Mouse (Mus musculus): ENCODE results near the gene Myo7a. TPM values are rescaled to one million over a fixed set of nuclear protein-coding genes. Genes with fewer than 3 reads are reported as not detected.

Gene Myo7a
- polyA plus RNA-seq, 1 experiment from 2014 or later: 12.7 TPM

- no peak overlapping the region for H3K9ac ChIP-seq (replicated peaks; ENCODE audit: low read depth, low read length)
- H3K4me2 ChIP-seq (replicated peaks; ENCODE audit: low read depth, low read length): no peak overlapping the region
- H3K4me1 ChIP-seq (ENCODE audit: control insufficient read depth, insufficient read depth, low read length): peaks cover 4% of the 10 kb centered on the region; the same call in 1 of the 2 replicates
- no peaks in the 10 kb centered on the region for H3K9me3 ChIP-seq (ENCODE audit: control insufficient read depth, low read depth, low read length)
- no peak overlapping the region for H3K27ac ChIP-seq (ENCODE audit: low read length)
- no peak for ATAC-seq (ENCODE audit: insufficient number of reproducible peaks, insufficient read depth, low FRiP score, low read depth)
- no peak overlapping the region for H3K4me3 ChIP-seq (ENCODE audit: low read depth, low read length)
- H3K27me3 ChIP-seq (ENCODE audit: control insufficient read depth, insufficient read depth, low read length): no peaks in the 10 kb centered on the region
- 0 out of 2 replicates have a peak, but pooled peaks cover 5% of the 10 kb centered on the region for H3K36me3 ChIP-seq (ENCODE audit: control insufficient read depth, insufficient read depth, low read length)
- WGBS: 90% methylated on average over 11 of the region's 11 CpGs
Observed at GRCm38 (mm10) chr7:98077453-98077852, 41.9 kb downstream of the Myo7a start.

DNA sequence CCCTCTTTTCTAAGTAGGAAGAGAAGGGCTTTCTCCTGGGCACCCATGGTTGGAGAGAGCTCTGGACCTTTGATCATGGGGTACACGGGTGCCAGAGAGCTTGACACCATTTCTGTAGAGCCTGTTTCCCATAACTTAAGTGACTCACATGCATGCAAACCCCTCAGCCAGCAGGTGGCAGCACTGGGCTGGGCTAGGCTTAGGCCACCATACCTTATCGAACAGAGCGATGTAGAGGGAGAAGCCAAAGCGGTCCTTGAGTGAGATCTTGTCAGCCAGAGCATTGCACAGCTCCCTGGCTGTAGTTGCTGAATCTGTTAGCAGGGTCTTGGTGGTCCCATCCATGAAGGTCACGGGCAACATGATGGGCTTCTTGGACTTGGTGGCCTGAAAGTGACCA lies 47.7 kb downstream of the Myo7a start:
- Histone ChIP-seq H3K27ac (ENCODE audit: low read length) (no peak overlapping the region), H3K4me2 (replicated peaks; ENCODE audit: low read depth, low read length) (no peak overlapping the region), H3K4me3 (ENCODE audit: low read depth, low read length) (no peak overlapping the region), H3K9me3 (ENCODE audit: control insufficient read depth, low read depth, low read length) (no peaks in the 10 kb centered on the region), H3K9ac (replicated peaks; ENCODE audit: low read depth, low read length) (no peak overlapping the region), H3K27me3 (ENCODE audit: control insufficient read depth, insufficient read depth, low read length) (no peaks in the 10 kb centered on the region), H3K36me3 (ENCODE audit: control insufficient read depth, insufficient read depth, low read length) (peaks cover 8% of the 10 kb centered on the region; the same call in 1 of the 2 replicates), H3K4me1 (ENCODE audit: control insufficient read depth, insufficient read depth, low read length) (no peaks in the 10 kb centered on the region)
- WGBS: 28% methylated on average over 5 of the region's 5 CpGs
- ATAC-seq (ENCODE audit: insufficient number of reproducible peaks, insufficient read depth, low FRiP score, low read depth): no peak

DNA sequence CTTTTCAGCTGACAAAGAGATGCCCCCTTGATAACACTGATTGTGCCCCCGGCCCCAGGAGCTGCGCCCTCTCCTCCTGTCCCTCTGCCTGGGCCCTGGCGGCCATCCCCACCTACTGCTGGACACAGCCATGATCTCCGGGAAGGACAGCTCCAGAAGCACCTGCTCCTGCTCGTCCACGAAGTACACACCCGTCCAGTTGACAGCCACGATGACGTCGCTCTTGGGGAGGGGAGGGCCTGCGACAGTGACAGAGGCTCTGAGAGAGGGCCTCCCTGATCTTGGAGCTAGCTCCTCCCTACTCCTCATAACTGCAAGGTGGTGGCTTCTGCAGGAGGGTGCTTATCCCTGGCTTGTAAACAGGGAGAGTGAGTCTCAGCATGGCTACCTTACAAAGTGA lies 53.1 kb downstream of the Myo7a start:
- H3K9me3 ChIP-seq (ENCODE audit: control insufficient read depth, low read depth, low read length): no peaks in the 10 kb centered on the region
- H3K27me3 ChIP-seq (ENCODE audit: control insufficient read depth, insufficient read depth, low read length): no peaks in the 10 kb centered on the region
- H3K36me3 ChIP-seq (ENCODE audit: control insufficient read depth, insufficient read depth, low read length): peaks cover 4% of the 10 kb centered on the region; the same call in 1 of the 2 replicates
- H3K27ac ChIP-seq (ENCODE audit: low read length): no peak overlapping the region
- ATAC-seq (ENCODE audit: insufficient number of reproducible peaks, insufficient read depth, low FRiP score, low read depth): no peak
- no peak overlapping the region for H3K9ac ChIP-seq (replicated peaks; ENCODE audit: low read depth, low read length)
- WGBS: 72% methylated on average over 11 of the region's 11 CpGs
- H3K4me2 ChIP-seq (replicated peaks; ENCODE audit: low read depth, low read length): no peak overlapping the region
- H3K4me1 ChIP-seq (ENCODE audit: control insufficient read depth, insufficient read depth, low read length): no peaks in the 10 kb centered on the region
- no peak overlapping the region for H3K4me3 ChIP-seq (ENCODE audit: low read depth, low read length)

DNA sequence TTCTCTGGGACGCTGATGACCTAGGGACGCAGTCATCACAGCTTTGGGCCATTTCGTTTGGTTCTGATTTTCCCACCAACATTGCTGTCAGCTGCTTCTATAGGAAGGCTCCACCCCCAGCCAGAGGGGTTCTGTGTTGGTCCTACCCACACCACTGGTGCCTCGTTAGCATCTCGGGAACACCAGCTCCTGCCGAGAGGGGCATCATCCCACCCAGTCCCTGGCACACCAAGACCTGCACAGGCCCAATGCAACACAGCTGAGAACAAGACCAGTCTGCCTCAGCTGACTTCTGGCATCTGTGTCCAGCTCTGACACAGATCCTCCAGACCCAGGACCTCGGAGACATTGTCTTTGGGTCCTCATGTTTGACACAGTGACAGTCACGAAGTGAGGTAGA lies 64.4 kb downstream of the Myo7a start:
- WGBS: 91% methylated on average over 8 of the region's 8 CpGs
- ATAC-seq (ENCODE audit: insufficient number of reproducible peaks, insufficient read depth, low FRiP score, low read depth): no peak
- H3K4me3 ChIP-seq (ENCODE audit: low read depth, low read length): no peak overlapping the region

GRCm38 (mm10) chr7:98054461-98054860 lies 64.9 kb downstream of the Myo7a start:
- no peaks in the 10 kb centered on the region for H3K36me3 ChIP-seq (ENCODE audit: control insufficient read depth, insufficient read depth, low read length)
- no peaks in the 10 kb centered on the region for H3K9me3 ChIP-seq (ENCODE audit: control insufficient read depth, low read depth, low read length)
- 84% methylated on average over 9 of the region's 9 CpGs for WGBS
- H3K4me1 ChIP-seq (ENCODE audit: control insufficient read depth, insufficient read depth, low read length): no peaks in the 10 kb centered on the region
- no peak for ATAC-seq (ENCODE audit: insufficient number of reproducible peaks, insufficient read depth, low FRiP score, low read depth)
- no peaks in the 10 kb centered on the region for H3K27me3 ChIP-seq (ENCODE audit: control insufficient read depth, insufficient read depth, low read length)
- H3K9ac ChIP-seq (replicated peaks; ENCODE audit: low read depth, low read length): no peak overlapping the region
- H3K27ac ChIP-seq (ENCODE audit: low read length): no peak overlapping the region
- no peak overlapping the region for H3K4me3 ChIP-seq (ENCODE audit: low read depth, low read length)
- no peak overlapping the region for H3K4me2 ChIP-seq (replicated peaks; ENCODE audit: low read depth, low read length)

More for the DNA sequence above, 64.4 kb downstream of the Myo7a start:
- Histone ChIP-seq H3K9ac (replicated peaks; ENCODE audit: low read depth, low read length) (no peak overlapping the region), H3K27ac (ENCODE audit: low read length) (no peak overlapping the region), H3K4me2 (replicated peaks; ENCODE audit: low read depth, low read length) (no peak overlapping the region), H3K36me3 (ENCODE audit: control insufficient read depth, insufficient read depth, low read length) (no peaks in the 10 kb centered on the region), H3K9me3 (ENCODE audit: control insufficient read depth, low read depth, low read length) (no peaks in the 10 kb centered on the region), H3K27me3 (ENCODE audit: control insufficient read depth, insufficient read depth, low read length) (no peaks in the 10 kb centered on the region), H3K4me1 (ENCODE audit: control insufficient read depth, insufficient read depth, low read length) (no peaks in the 10 kb centered on the region)

GRCm38 (mm10) chr7:98051980-98052379 lies 67.3 kb downstream of the Myo7a start:
- 19% methylated on average over 8 of the region's 8 CpGs for WGBS
- ATAC-seq (ENCODE audit: insufficient number of reproducible peaks, insufficient read depth, low FRiP score, low read depth): no peak
- no peak overlapping the region for H3K9ac ChIP-seq (replicated peaks; ENCODE audit: low read depth, low read length)
- H3K27me3 ChIP-seq (ENCODE audit: control insufficient read depth, insufficient read depth, low read length): no peaks in the 10 kb centered on the region
- H3K4me3 ChIP-seq (ENCODE audit: low read depth, low read length): no peak overlapping the region
- no peaks in the 10 kb centered on the region for H3K9me3 ChIP-seq (ENCODE audit: control insufficient read depth, low read depth, low read length)
- peaks cover 6% of the 10 kb centered on the region; the same call in 1 of the 2 replicates for H3K4me1 ChIP-seq (ENCODE audit: control insufficient read depth, insufficient read depth, low read length)
- no peaks in the 10 kb centered on the region for H3K36me3 ChIP-seq (ENCODE audit: control insufficient read depth, insufficient read depth, low read length)
- no peak overlapping the region for H3K4me2 ChIP-seq (replicated peaks; ENCODE audit: low read depth, low read length)
- no peak overlapping the region for H3K27ac ChIP-seq (ENCODE audit: low read length)

DNA sequence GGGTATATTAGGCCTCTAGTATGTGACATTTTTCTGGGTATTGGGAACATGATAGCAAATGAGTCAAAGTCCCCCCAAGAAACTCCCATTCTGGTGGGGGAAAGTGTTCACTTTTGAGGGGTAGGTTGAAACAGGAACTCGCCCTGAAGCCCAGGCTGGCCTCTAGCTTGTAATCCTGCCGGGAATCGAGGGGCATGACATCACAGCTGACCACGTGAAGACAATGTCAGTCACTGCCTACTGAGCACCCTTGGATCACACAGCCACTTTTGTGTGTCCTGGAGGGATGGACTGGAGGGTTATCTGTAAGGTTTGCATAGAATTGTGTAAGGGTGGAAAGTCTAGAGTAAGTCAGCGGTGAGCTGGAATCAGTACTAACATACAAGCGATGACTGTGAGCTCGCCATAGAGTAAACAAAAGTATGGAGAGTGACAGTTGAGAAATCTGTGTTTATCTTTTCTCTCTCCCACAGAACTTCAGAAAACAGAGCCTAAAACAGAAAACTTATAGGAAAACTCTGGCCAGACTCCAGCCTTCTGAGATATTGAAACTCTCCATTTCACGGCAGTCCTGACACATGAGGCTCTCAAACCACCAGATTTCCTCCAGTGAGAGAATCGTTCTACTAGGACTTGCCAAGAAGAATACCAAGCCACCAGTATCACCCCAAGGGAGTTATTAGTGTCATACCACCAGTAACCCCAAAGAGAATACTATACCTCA lies 71.1 kb downstream of the Myo7a start:
- H3K27ac ChIP-seq (ENCODE audit: low read length): peak overlapping the region; percentile 58; the same call in 1 of the 2 replicates

GRCm38 (mm10) chr7:98002617-98003016 lies 116.7 kb downstream of the Myo7a start:
- H3K9me3 ChIP-seq (ENCODE audit: control insufficient read depth, low read depth, low read length): no peaks in the 10 kb centered on the region
- no peak overlapping the region for H3K27ac ChIP-seq (ENCODE audit: low read length)
- H3K36me3 ChIP-seq (ENCODE audit: control insufficient read depth, insufficient read depth, low read length): no peaks in the 10 kb centered on the region
- ATAC-seq (ENCODE audit: insufficient number of reproducible peaks, insufficient read depth, low FRiP score, low read depth): peak; percentile 61; the same call in 1 of the 2 replicates
- WGBS: 72% methylated on average over 7 of the region's 7 CpGs
- no peak overlapping the region for H3K4me3 ChIP-seq (ENCODE audit: low read depth, low read length)
- no peak overlapping the region for H3K4me2 ChIP-seq (replicated peaks; ENCODE audit: low read depth, low read length)
- no peak overlapping the region for H3K9ac ChIP-seq (replicated peaks; ENCODE audit: low read depth, low read length)
- H3K4me1 ChIP-seq (ENCODE audit: control insufficient read depth, insufficient read depth, low read length): no peaks in the 10 kb centered on the region
- H3K27me3 ChIP-seq (ENCODE audit: control insufficient read depth, insufficient read depth, low read length): no peaks in the 10 kb centered on the region

More for the DNA sequence above, 71.1 kb downstream of the Myo7a start:
- Histone ChIP-seq H3K4me3 (ENCODE audit: low read depth, low read length) (no peak overlapping the region), H3K4me2 (replicated peaks; ENCODE audit: low read depth, low read length) (no peak overlapping the region), H3K36me3 (ENCODE audit: control insufficient read depth, insufficient read depth, low read length) (no peaks in the 10 kb centered on the region), H3K9ac (replicated peaks; ENCODE audit: low read depth, low read length) (no peak overlapping the region), H3K9me3 (ENCODE audit: control insufficient read depth, low read depth, low read length) (no peaks in the 10 kb centered on the region), H3K4me1 (ENCODE audit: control insufficient read depth, insufficient read depth, low read length) (peaks cover 6% of the 10 kb centered on the region; the same call in 1 of the 2 replicates), H3K27me3 (ENCODE audit: control insufficient read depth, insufficient read depth, low read length) (no peaks in the 10 kb centered on the region)
- 37% methylated on average over 9 of the region's 9 CpGs for WGBS
- ATAC-seq (ENCODE audit: insufficient number of reproducible peaks, insufficient read depth, low FRiP score, low read depth): no peak
